Mouse (Mus musculus): Measurements from ENCODE around the gene Tmem158. TPM values are rescaled to one million over a fixed set of nuclear protein-coding genes. Genes with fewer than 3 reads are reported as not detected.

Gene Tmem158
- polyA plus RNA-seq, 1 experiment from 2014 or later = 18.7 TPM

GRCm38 (mm10) chr9:123243988-123244387 lies 16.6 kb downstream of the Tmem158 start:
- no peak for ATAC-seq (ENCODE audit: insufficient number of reproducible peaks, low FRiP score, low TSS enrichment, low read depth)
- Histone ChIP-seq H3K9ac (no peak overlapping the region), H3K4me2 (no peak overlapping the region), H3K36me3 (no peaks in the 10 kb centered on the region), H3K9me3 (no peaks in the 10 kb centered on the region), H3K27ac (no peak overlapping the region), H3K4me1 (no peaks in the 10 kb centered on the region), H3K4me3 (no peak overlapping the region), H3K27me3 (no peaks in the 10 kb centered on the region)
- WGBS = 64% methylated on average over 10 of the region's 10 CpGs

- Histone ChIP-seq H3K9me3 (no peaks in the 10 kb centered on the region), H3K4me3 (no peak overlapping the region), H3K4me1 (peaks cover 9% of the 10 kb centered on the region), H3K9ac (no peak overlapping the region), H3K36me3 (no peaks in the 10 kb centered on the region), H3K27ac (no peak overlapping the region), H3K4me2 (no peak overlapping the region), H3K27me3 (no peaks in the 10 kb centered on the region)
- no peak for ATAC-seq (ENCODE audit: insufficient number of reproducible peaks, low FRiP score, low TSS enrichment, low read depth)
- 89% methylated on average over 5 of the region's 5 CpGs for WGBS
These were observed 19.4 kb downstream of the Tmem158 start for GRCm38 (mm10) chr9:123241191-123241590.

DNA sequence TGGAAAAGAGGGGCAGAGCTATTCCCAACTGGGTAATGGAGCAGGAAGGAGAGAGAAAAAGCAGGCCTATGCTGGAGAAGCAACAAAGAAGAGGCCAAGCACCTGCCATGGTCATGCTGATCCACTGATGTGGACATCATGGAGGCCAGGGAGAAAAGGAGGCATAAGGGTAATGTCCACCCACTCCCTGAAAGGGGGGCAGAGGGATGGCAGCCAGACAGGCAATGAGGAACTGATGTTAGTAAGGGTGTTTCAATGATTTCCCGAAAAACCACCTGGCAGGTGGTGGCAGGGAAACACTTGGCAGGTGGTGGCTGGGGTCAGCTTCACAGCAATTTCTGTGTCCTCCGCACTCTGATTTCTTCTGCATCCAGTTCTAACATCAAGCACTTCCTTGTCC lies 19.8 kb downstream of the Tmem158 start:
- no peak for ATAC-seq (ENCODE audit: insufficient number of reproducible peaks, low FRiP score, low TSS enrichment, low read depth)
- Histone ChIP-seq H3K27me3 (no peaks in the 10 kb centered on the region), H3K9ac (no peak overlapping the region), H3K4me3 (no peak overlapping the region), H3K27ac (no peak overlapping the region), H3K4me2 (no peak overlapping the region), H3K4me1 (peaks cover 9% of the 10 kb centered on the region), H3K36me3 (no peaks in the 10 kb centered on the region), H3K9me3 (no peaks in the 10 kb centered on the region)
- 81% methylated on average over 2 of the region's 2 CpGs for WGBS

DNA sequence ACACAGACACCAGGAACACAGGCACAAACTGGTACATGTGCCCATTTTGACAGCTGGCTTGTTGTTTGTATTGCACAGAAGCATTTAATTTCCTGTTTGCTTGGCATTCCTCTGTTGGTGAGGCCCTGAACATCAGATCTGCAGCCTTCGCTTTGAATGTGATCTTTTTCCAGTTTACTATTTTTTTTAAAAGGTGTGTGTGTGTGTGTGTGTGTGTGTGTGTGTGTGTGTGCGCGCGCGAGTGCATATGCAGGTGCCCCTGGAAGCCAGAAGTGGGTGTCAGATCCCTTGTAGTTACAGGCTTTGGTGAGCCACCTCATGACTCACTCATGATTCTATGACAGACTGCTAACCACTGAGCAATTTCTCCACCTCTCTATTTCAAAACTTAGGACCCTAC lies 20.3 kb downstream of the Tmem158 start:
- Histone ChIP-seq H3K4me3 (no peak overlapping the region), H3K27me3 (no peaks in the 10 kb centered on the region), H3K4me1 (peaks cover 12% of the 10 kb centered on the region), H3K9ac (no peak overlapping the region), H3K27ac (no peak overlapping the region), H3K4me2 (no peak overlapping the region), H3K36me3 (no peaks in the 10 kb centered on the region), H3K9me3 (no peaks in the 10 kb centered on the region)
- ATAC-seq (ENCODE audit: insufficient number of reproducible peaks, low FRiP score, low TSS enrichment, low read depth) = no peak
- WGBS = 96% methylated on average over 5 of the region's 5 CpGs

GRCm38 (mm10) chr9:123239651-123240050 lies 20.9 kb downstream of the Tmem158 start:
- Histone ChIP-seq H3K4me3 (no peak overlapping the region), H3K27ac (no peak overlapping the region), H3K9ac (no peak overlapping the region), H3K36me3 (no peaks in the 10 kb centered on the region), H3K27me3 (no peaks in the 10 kb centered on the region), H3K9me3 (no peaks in the 10 kb centered on the region), H3K4me1 (peaks cover 12% of the 10 kb centered on the region), H3K4me2 (no peak overlapping the region)
- ATAC-seq (ENCODE audit: insufficient number of reproducible peaks, low FRiP score, low TSS enrichment, low read depth) = no peak
- WGBS = 81% methylated on average over 2 of the region's 2 CpGs

GRCm38 (mm10) chr9:123238256-123239045 lies 22.1 kb downstream of the Tmem158 start:
- no peaks in the 10 kb centered on the region for H3K9me3 ChIP-seq
- H3K27me3 ChIP-seq = no peaks in the 10 kb centered on the region
- H3K9ac ChIP-seq = no peak overlapping the region
- H3K4me2 ChIP-seq = no peak overlapping the region
- H3K4me3 ChIP-seq = no peak overlapping the region
- no peak for ATAC-seq (ENCODE audit: insufficient number of reproducible peaks, low FRiP score, low TSS enrichment, low read depth)
- H3K36me3 ChIP-seq = no peaks in the 10 kb centered on the region
- H3K27ac ChIP-seq = peak overlapping the region; percentile 69; the same call in 1 of the 2 replicates
- WGBS = 42% methylated on average over 4 of the region's 4 CpGs
- H3K4me1 ChIP-seq = peaks cover 12% of the 10 kb centered on the region

DNA sequence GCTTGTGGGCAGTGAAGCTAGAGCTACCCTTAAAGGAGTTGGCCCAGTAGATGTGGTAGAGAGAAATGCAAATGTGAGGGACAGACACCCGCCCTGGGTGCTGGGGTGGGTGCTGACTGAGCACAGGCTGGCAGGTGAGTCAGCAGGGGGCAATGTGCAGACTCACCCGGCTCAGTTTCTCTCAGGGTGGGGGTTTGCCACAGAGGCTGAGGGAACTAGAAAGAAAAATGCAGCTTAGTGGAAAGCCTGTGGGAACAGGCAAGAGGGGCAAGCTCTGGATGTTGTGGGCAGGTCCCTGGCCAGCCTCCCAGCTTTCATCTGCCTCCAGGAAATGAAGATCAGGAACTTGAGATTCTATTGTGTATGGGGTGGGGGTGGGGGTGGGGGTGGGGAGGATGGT lies 22.8 kb downstream of the Tmem158 start:
- 33% methylated on average over 2 of the region's 2 CpGs for WGBS

GRCm38 (mm10) chr9:123235621-123236020 lies 24.9 kb downstream of the Tmem158 start:
- H3K4me3 ChIP-seq = no peak overlapping the region
- H3K27ac ChIP-seq = no peak overlapping the region
- H3K4me2 ChIP-seq = no peak overlapping the region
- 40% methylated on average over 3 of the region's 3 CpGs for WGBS
- no peak for ATAC-seq (ENCODE audit: insufficient number of reproducible peaks, low FRiP score, low TSS enrichment, low read depth)
- peaks cover 12% of the 10 kb centered on the region for H3K4me1 ChIP-seq
- no peaks in the 10 kb centered on the region for H3K9me3 ChIP-seq
- no peaks in the 10 kb centered on the region for H3K36me3 ChIP-seq
- no peaks in the 10 kb centered on the region for H3K27me3 ChIP-seq
- no peak overlapping the region for H3K9ac ChIP-seq

More for the DNA sequence above, 22.8 kb downstream of the Tmem158 start:
- H3K36me3 ChIP-seq = no peaks in the 10 kb centered on the region
- H3K9me3 ChIP-seq = no peaks in the 10 kb centered on the region
- no peak overlapping the region for H3K4me3 ChIP-seq
- H3K27me3 ChIP-seq = no peaks in the 10 kb centered on the region
- H3K27ac ChIP-seq = 0 out of 2 replicates have a peak overlapping the region, but pooled peaks have one; percentile 67
- no peak overlapping the region for H3K9ac ChIP-seq
- no peak overlapping the region for H3K4me2 ChIP-seq
- no peak for ATAC-seq (ENCODE audit: insufficient number of reproducible peaks, low FRiP score, low TSS enrichment, low read depth)
- peaks cover 12% of the 10 kb centered on the region for H3K4me1 ChIP-seq

DNA sequence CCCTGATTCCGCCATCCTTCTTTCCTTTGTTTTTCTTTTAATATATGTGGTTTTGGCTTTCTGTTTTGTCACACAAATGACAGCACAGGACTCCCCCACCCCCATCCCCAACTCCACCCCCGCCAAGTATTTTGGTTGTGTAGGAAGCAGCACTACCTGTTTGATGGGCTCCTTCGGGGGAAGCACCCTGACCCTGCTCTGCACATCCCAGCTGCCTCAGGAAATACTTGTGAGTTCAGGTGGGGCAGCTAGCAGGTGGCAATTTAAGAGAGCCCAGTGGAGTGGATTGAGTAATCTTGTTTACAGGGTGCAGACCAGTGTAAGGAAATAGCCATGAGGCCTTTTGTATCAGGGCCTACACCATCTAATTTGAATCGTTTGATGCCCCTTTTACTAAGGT lies 30.7 kb downstream of the Tmem158 start:
- no peak for ATAC-seq (ENCODE audit: insufficient number of reproducible peaks, low FRiP score, low TSS enrichment, low read depth)
- 72% methylated on average over 4 of the region's 4 CpGs for WGBS

DNA sequence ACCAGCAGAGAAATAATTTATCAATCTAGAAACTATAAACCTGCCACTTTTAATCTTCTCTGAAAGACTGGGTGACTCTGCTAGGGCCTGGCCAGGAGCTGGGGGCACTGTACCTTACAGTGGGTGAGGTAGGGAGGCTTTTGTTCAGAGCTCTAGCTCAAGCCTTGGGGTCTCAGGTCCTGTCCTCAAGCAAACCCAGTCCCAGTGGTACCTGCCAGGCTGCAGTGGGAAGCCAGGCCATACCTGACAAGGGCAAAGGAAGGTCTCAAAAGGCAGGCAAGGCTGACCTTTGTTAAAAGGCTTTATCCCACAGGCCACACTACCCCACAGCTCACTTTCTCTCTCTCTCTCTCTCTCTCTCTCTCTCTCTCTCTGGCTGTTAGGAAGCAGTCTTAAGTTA lies 31.9 kb downstream of the Tmem158 start:
- no peaks in the 10 kb centered on the region for H3K27me3 ChIP-seq
- no peak overlapping the region for H3K27ac ChIP-seq
- H3K4me2 ChIP-seq = no peak overlapping the region
- no peaks in the 10 kb centered on the region for H3K4me1 ChIP-seq
- H3K9ac ChIP-seq = no peak overlapping the region
- H3K4me3 ChIP-seq = no peak overlapping the region
- H3K36me3 ChIP-seq = no peaks in the 10 kb centered on the region
- no peak for ATAC-seq (ENCODE audit: insufficient number of reproducible peaks, low FRiP score, low TSS enrichment, low read depth)
- no peaks in the 10 kb centered on the region for H3K9me3 ChIP-seq

More for the DNA sequence above, 30.7 kb downstream of the Tmem158 start:
- Histone ChIP-seq H3K36me3 (no peaks in the 10 kb centered on the region), H3K27me3 (no peaks in the 10 kb centered on the region), H3K4me2 (no peak overlapping the region), H3K9me3 (no peaks in the 10 kb centered on the region), H3K4me3 (no peak overlapping the region), H3K9ac (no peak overlapping the region), H3K4me1 (no peaks in the 10 kb centered on the region), H3K27ac (no peak overlapping the region)

DNA sequence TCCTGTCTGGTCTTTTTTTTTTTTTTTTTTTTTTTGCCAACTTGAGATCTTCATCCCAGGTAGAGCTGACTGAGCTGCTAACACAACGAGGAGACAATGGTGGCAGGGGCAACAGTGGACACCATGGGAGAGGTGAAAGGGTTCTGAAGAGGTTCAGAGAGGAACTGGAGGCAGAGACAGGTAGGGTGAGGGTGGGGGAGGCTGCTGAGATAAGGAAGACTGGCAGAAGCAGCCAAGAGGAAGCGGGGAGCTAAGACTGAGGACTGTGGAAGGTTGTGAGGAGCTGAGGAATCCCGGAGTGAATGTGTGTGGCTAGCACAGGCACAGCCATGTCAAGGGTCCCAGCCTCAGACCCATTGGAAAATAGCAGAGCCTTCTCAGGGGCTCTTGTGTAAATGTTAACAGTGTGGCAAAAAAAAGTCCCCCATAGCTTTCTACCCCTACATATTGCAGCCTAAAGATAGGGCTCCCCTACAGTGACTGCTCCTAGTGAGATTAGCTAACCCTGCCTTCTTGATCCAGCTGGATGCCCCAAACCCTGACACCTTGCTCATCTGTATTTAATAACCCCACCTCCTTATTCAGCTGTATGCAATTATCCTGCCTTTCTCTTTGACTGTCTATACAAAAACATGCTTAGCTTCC lies 33.3 kb downstream of the Tmem158 start:
- Histone ChIP-seq H3K9me3 (no peaks in the 10 kb centered on the region), H3K9ac (no peak overlapping the region), H3K36me3 (no peaks in the 10 kb centered on the region), H3K4me2 (no peak overlapping the region), H3K4me1 (no peaks in the 10 kb centered on the region), H3K27me3 (no peaks in the 10 kb centered on the region), H3K27ac (no peak overlapping the region), H3K4me3 (no peak overlapping the region)
- 83% methylated on average over 3 of the region's 3 CpGs for WGBS
- no peak for ATAC-seq (ENCODE audit: insufficient number of reproducible peaks, low FRiP score, low TSS enrichment, low read depth)

- ATAC-seq (ENCODE audit: insufficient number of reproducible peaks, low FRiP score, low TSS enrichment, low read depth) = no peak
- 58% methylated on average over 2 of the region's 2 CpGs for WGBS
- H3K4me1 ChIP-seq = no peaks in the 10 kb centered on the region
- H3K4me3 ChIP-seq = no peak overlapping the region
- no peaks in the 10 kb centered on the region for H3K9me3 ChIP-seq
- H3K27ac ChIP-seq = no peak overlapping the region
- H3K27me3 ChIP-seq = no peaks in the 10 kb centered on the region
- H3K4me2 ChIP-seq = no peak overlapping the region
- H3K9ac ChIP-seq = no peak overlapping the region
- H3K36me3 ChIP-seq = no peaks in the 10 kb centered on the region
These were observed 35.6 kb downstream of the Tmem158 start for GRCm38 (mm10) chr9:123224863-123225431.
